Mouse (Mus musculus): ENCODE measurements at regions not wholly inside any gene's neighbourhood (a gene's known extent, or its start where the extent isn't known, plus 50 kb on each side); places are given as distances from the start of the nearest gene placed in this dataset.

- ATAC-seq (ENCODE audit: low read depth) (no peak), DNase-seq (ENCODE audit: low spot score) (no peak)
- H3K27me3 ChIP-seq (replicated peaks; ENCODE audit: control insufficient read depth, insufficient read depth, low read length), result no peaks in the 10 kb centered on the region
- no peaks in the 10 kb centered on the region for H3K36me3 ChIP-seq (ENCODE audit: control insufficient read depth, insufficient read depth, low read length)
- H3K4me2 ChIP-seq (ENCODE audit: low read depth, low read length), result no peak overlapping the region
- H3K4me3 ChIP-seq (ENCODE audit: low read depth, low read length), result no peak overlapping the region
- H3K9me3 ChIP-seq (ENCODE audit: control insufficient read depth, low read length), result no peaks in the 10 kb centered on the region
- no peak overlapping the region for H3K9ac ChIP-seq (ENCODE audit: low read depth, low read length)
- no peaks in the 10 kb centered on the region for H3K4me1 ChIP-seq (ENCODE audit: control insufficient read depth, insufficient read depth, low read length)
- 91% methylated on average over 1 of the region's 1 CpGs for WGBS
- no peak overlapping the region for H3K27ac ChIP-seq (replicated peaks; ENCODE audit: low read depth, low read length)
These were observed 588.8 kb upstream of the Nrp1 start for GRCm38 (mm10) chr8:127769651-127770050.

DNA sequence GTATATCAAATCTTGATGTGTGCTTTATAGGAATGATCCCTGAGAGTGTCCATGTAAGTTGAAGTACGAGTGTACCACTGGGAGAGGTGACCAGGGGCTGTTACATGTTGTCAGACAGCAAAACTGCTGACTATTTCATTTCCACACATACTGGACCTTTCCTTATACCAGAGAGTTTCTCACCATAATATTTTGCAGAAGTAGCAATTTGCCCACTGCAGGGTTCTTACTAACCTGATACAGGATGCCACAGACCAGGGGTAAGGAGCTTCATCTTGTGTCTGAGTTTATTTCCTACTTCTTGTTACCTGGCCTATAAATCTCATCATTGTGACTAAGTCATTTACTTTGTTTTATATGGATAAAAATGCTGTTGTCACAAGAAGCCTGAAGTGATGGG is 586.6 kb upstream of the Nrp1 start:
- WGBS, result 82% methylated on average over 1 of the region's 1 CpGs

GRCm38 (mm10) chr8:127772415-127772814 is 586.0 kb upstream of the Nrp1 start:
- H3K36me3 ChIP-seq (ENCODE audit: control insufficient read depth, insufficient read depth, low read length), result no peaks in the 10 kb centered on the region

More for the DNA sequence above, 586.6 kb upstream of the Nrp1 start:
- Histone ChIP-seq H3K27me3 (replicated peaks; ENCODE audit: control insufficient read depth, insufficient read depth, low read length) (no peaks in the 10 kb centered on the region), H3K27ac (replicated peaks; ENCODE audit: low read depth, low read length) (no peak overlapping the region), H3K4me1 (ENCODE audit: control insufficient read depth, insufficient read depth, low read length) (no peaks in the 10 kb centered on the region; the same call in 1 of the 2 replicates), H3K4me2 (ENCODE audit: low read depth, low read length) (no peak overlapping the region), H3K9ac (ENCODE audit: low read depth, low read length) (no peak overlapping the region), H3K36me3 (ENCODE audit: control insufficient read depth, insufficient read depth, low read length) (no peaks in the 10 kb centered on the region), H3K4me3 (ENCODE audit: low read depth, low read length) (no peak overlapping the region), H3K9me3 (ENCODE audit: control insufficient read depth, low read length) (no peaks in the 10 kb centered on the region)
- DNase-seq (ENCODE audit: low spot score) (no peak), ATAC-seq (ENCODE audit: low read depth) (no peak)

GRCm38 (mm10) chr8:127772917-127773316 is 585.5 kb upstream of the Nrp1 start:
- no peak overlapping the region for H3K9ac ChIP-seq (ENCODE audit: low read depth, low read length)
- no peak overlapping the region for H3K4me3 ChIP-seq (ENCODE audit: low read depth, low read length)
- H3K9me3 ChIP-seq (ENCODE audit: control insufficient read depth, low read length), result no peaks in the 10 kb centered on the region
- ATAC-seq (ENCODE audit: low read depth) (no peak), DNase-seq (ENCODE audit: low spot score) (no peak)
- WGBS, result 88% methylated on average over 2 of the region's 2 CpGs
- no peak overlapping the region for H3K27ac ChIP-seq (replicated peaks; ENCODE audit: low read depth, low read length)
- no peaks in the 10 kb centered on the region; the same call in 1 of the 2 replicates for H3K4me1 ChIP-seq (ENCODE audit: control insufficient read depth, insufficient read depth, low read length)
- H3K4me2 ChIP-seq (ENCODE audit: low read depth, low read length), result no peak overlapping the region
- H3K27me3 ChIP-seq (replicated peaks; ENCODE audit: control insufficient read depth, insufficient read depth, low read length), result no peaks in the 10 kb centered on the region
- H3K36me3 ChIP-seq (ENCODE audit: control insufficient read depth, insufficient read depth, low read length), result no peaks in the 10 kb centered on the region

More at GRCm38 (mm10) chr8:127772415-127772814, 586.0 kb upstream of the Nrp1 start:
- H3K27me3 ChIP-seq (replicated peaks; ENCODE audit: control insufficient read depth, insufficient read depth, low read length), result no peaks in the 10 kb centered on the region
- H3K4me1 ChIP-seq (ENCODE audit: control insufficient read depth, insufficient read depth, low read length), result no peaks in the 10 kb centered on the region; the same call in 1 of the 2 replicates
- 81% methylated on average over 3 of the region's 3 CpGs for WGBS
- H3K27ac ChIP-seq (replicated peaks; ENCODE audit: low read depth, low read length), result no peak overlapping the region
- no peaks in the 10 kb centered on the region for H3K9me3 ChIP-seq (ENCODE audit: control insufficient read depth, low read length)
- H3K9ac ChIP-seq (ENCODE audit: low read depth, low read length), result no peak overlapping the region
- no peak for DNase-seq (ENCODE audit: low spot score)
- no peak for ATAC-seq (ENCODE audit: low read depth)
- H3K4me2 ChIP-seq (ENCODE audit: low read depth, low read length), result no peak overlapping the region
- H3K4me3 ChIP-seq (ENCODE audit: low read depth, low read length), result no peak overlapping the region

DNA sequence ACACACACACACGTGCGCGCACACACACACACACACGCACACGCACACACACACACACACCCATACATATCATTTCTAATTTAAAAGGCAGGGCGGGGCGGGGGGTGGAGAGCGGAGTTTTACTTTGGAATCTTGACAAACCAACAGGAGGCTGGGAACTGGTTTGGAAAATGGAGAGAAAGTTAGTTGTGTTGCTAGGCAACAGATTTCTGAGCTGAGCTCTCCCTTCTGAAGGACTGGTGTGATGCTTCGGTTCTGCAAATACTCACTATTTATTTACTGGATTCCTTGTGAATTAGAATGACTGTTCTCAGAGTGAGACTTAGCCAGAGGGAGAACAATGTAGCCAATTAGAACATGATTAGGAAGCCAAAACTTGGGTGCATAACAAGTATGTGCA is 583.8 kb upstream of the Nrp1 start:
- Histone ChIP-seq H3K4me1 (ENCODE audit: control insufficient read depth, insufficient read depth, low read length) (no peaks in the 10 kb centered on the region; the same call in 1 of the 2 replicates), H3K4me2 (ENCODE audit: low read depth, low read length) (no peak overlapping the region), H3K9me3 (ENCODE audit: control insufficient read depth, low read length) (no peaks in the 10 kb centered on the region), H3K36me3 (ENCODE audit: control insufficient read depth, insufficient read depth, low read length) (no peaks in the 10 kb centered on the region), H3K27me3 (replicated peaks; ENCODE audit: control insufficient read depth, insufficient read depth, low read length) (no peaks in the 10 kb centered on the region), H3K4me3 (ENCODE audit: low read depth, low read length) (no peak overlapping the region), H3K27ac (replicated peaks; ENCODE audit: low read depth, low read length) (no peak overlapping the region), H3K9ac (ENCODE audit: low read depth, low read length) (no peak overlapping the region)
- 79% methylated on average over 9 of the region's 9 CpGs for WGBS
- ATAC-seq (ENCODE audit: low read depth), result no peak
- peak; percentile 30 for DNase-seq (ENCODE audit: low spot score)

GRCm38 (mm10) chr8:127775160-127775559 is 583.2 kb upstream of the Nrp1 start:
- Histone ChIP-seq H3K4me1 (ENCODE audit: control insufficient read depth, insufficient read depth, low read length) (no peaks in the 10 kb centered on the region; the same call in 1 of the 2 replicates), H3K36me3 (ENCODE audit: control insufficient read depth, insufficient read depth, low read length) (no peaks in the 10 kb centered on the region), H3K27ac (replicated peaks; ENCODE audit: low read depth, low read length) (no peak overlapping the region), H3K9ac (ENCODE audit: low read depth, low read length) (no peak overlapping the region), H3K9me3 (ENCODE audit: control insufficient read depth, low read length) (no peaks in the 10 kb centered on the region), H3K4me3 (ENCODE audit: low read depth, low read length) (no peak overlapping the region), H3K4me2 (ENCODE audit: low read depth, low read length) (no peak overlapping the region), H3K27me3 (replicated peaks; ENCODE audit: control insufficient read depth, insufficient read depth, low read length) (no peaks in the 10 kb centered on the region)
- DNase-seq (ENCODE audit: low spot score), result no peak
- 25% methylated on average over 1 of the region's 1 CpGs for WGBS
- ATAC-seq (ENCODE audit: low read depth), result no peak

- WGBS, result 25% methylated on average over 7 of the region's 7 CpGs
- H3K4me1 ChIP-seq (ENCODE audit: control insufficient read depth, insufficient read depth, low read length), result no peaks in the 10 kb centered on the region; the same call in 1 of the 2 replicates
- no peak overlapping the region for H3K4me2 ChIP-seq (ENCODE audit: low read depth, low read length)
- no peak overlapping the region for H3K9ac ChIP-seq (ENCODE audit: low read depth, low read length)
- H3K27me3 ChIP-seq (replicated peaks; ENCODE audit: control insufficient read depth, insufficient read depth, low read length), result no peaks in the 10 kb centered on the region
- ATAC-seq (ENCODE audit: low read depth) (no peak), DNase-seq (ENCODE audit: low spot score) (peak; percentile 23)
- no peaks in the 10 kb centered on the region for H3K9me3 ChIP-seq (ENCODE audit: control insufficient read depth, low read length)
- H3K4me3 ChIP-seq (ENCODE audit: low read depth, low read length), result no peak overlapping the region
- H3K36me3 ChIP-seq (ENCODE audit: control insufficient read depth, insufficient read depth, low read length), result no peaks in the 10 kb centered on the region
- no peak overlapping the region for H3K27ac ChIP-seq (replicated peaks; ENCODE audit: low read depth, low read length)
These were observed 582.7 kb upstream of the Nrp1 start for GRCm38 (mm10) chr8:127775747-127776146.

DNA sequence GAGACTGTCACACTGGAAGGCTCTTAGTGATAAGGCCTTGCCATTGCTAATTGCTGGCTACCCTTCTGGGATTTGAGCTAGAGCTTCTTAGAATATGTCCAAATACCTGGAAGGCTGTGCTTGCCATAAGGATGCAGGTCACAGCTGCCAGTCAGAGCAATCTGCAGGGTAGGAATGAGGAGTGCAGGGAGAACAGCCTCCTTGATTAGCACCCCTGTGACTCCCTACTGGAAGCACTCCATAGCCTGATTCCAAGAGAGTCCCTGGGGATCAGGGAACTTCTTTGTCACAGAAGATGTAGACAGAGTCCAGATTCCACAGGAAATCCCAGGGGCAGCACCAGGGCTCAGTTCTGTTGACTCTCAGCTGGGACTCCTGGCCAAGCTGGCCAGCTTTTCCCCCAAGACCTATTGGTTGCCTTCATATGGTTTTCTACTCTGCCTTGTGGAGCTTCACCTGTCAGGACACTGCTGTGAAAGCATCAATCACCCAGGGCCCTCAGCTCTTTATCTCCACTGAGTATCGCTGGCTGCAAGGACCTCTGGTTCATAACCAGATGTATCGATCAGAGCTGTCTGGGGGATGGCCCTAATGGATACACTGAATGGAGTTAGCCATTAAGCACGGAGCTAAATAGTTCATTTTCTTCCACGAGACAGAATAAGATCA is 579.9 kb upstream of the Nrp1 start:
- Histone ChIP-seq H3K27ac (replicated peaks; ENCODE audit: low read depth, low read length) (no peak overlapping the region), H3K9ac (ENCODE audit: low read depth, low read length) (no peak overlapping the region), H3K36me3 (ENCODE audit: control insufficient read depth, insufficient read depth, low read length) (no peaks in the 10 kb centered on the region), H3K27me3 (replicated peaks; ENCODE audit: control insufficient read depth, insufficient read depth, low read length) (no peaks in the 10 kb centered on the region), H3K9me3 (ENCODE audit: control insufficient read depth, low read length) (no peaks in the 10 kb centered on the region), H3K4me1 (ENCODE audit: control insufficient read depth, insufficient read depth, low read length) (no peaks in the 10 kb centered on the region; the same call in 1 of the 2 replicates), H3K4me2 (ENCODE audit: low read depth, low read length) (no peak overlapping the region), H3K4me3 (ENCODE audit: low read depth, low read length) (no peak overlapping the region)
- 62% methylated on average over 4 of the region's 4 CpGs for WGBS
- DNase-seq (ENCODE audit: low spot score) (peak; percentile 30), ATAC-seq (ENCODE audit: low read depth) (peak; percentile 68)
